Mouse (Mus musculus) c-Kit-positive CD71-negative TER-119-negative erythroid progenitor cells, embryonic 14.5 days (primary cell): ENCODE results near the gene Ppfia2.

Experiments used
- DNase-seq: peaks from one replicate; pipeline ENCODE4 v3.0.0-alpha.2; 2013; ENCODE audit warnings: low read depth

Ppfia2 gene

DNA sequence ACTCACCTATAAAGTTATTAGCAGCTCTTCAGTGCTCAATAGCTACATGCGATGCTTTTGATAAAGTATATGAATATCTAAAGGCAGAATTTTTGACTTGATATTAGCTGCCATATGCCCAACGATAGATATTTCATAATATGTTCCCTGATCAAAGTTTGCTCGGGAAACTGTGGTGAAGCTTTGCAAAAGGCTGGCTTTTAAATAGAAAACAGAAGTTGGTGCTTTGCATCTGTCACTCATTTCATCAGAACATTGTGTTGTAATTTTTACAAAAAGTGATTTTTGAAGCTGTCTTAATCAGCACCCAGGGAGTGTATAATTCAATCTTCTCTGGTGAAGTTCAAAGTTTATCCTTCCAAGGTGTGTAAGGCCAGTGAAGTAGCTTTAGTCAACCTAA is 195.1 kb downstream of the Ppfia2 start:
- no peak for DNase-seq

- no peak for DNase-seq
These were observed 200.0 kb downstream of the Ppfia2 start for GRCm38 (mm10) chr10:106670170-106670569.

DNA sequence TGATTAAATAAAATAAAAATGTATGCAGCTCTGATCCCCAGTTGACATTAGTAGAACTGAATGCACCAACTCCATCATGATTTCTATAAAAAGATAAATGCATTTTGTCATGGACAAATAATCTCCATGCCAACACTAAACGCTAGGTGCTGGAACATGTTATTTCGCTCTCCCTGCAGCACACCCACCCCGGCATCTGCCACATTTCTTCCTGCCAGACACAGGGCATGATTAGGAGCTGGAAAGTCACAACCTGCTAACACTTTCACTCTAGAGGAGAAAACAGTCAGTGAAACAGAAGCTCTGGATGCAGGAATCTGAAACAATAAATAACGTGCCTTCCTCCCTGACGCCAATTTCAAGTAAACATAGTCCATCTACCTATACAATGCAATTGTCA is 211.3 kb downstream of the Ppfia2 start:
- no peak for DNase-seq

DNA sequence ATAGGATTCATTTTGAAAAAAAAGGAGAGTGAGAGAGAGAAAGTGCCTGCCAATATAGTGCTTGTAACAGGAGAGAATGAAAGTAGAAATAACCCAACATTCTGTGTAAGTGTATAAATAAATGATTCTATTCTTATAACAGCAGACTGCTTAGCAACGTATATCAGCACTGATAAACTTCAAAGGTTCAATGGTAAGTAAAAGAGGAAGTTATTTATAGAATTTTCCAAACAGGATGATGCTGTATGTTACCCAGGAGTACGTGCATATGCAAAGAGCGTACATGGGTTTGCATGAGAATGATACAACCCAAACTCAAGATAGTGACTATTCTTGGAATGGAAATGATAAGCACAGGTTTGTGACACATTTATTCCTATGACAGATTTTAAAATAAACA is 215.4 kb downstream of the Ppfia2 start:
- no peak for DNase-seq

DNA sequence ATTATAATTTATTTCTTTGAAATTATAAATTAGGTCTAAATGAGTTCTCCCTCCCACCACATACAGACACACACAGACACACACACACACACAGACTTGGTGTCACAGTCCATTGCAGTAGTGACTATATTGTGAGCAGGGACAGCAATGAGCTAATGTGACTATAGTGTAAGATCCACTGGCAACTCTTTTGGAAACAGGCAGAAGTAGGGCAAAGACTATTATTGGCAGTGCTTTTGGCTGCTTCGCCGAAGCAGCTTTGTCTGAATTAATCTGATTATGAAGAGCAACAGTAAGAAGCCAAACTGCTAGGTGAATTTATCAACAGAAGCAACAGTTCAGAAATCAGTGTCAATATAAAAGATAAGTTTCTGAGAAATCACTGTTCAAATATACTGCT is 249.8 kb downstream of the Ppfia2 start:
- no peak for DNase-seq

DNA sequence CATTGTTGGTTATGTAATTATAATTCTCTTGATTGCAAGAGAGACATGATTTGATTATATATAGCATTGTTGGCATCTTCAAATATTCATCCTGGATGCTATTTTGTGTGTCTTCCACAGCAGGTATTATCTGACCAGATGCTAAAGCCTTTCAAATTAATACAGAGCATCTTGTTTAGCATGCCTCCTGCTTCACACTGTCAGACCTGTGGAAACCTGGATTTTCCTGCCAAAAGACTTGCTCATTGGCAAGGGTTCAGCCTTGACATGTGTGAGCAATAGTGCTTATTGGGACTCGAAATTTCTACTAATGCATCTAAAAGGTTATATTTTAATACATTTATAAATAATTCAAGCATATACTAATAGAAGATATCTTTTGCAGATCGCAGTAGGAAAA is 262.1 kb downstream of the Ppfia2 start:
- DNase-seq, result no peak

DNA sequence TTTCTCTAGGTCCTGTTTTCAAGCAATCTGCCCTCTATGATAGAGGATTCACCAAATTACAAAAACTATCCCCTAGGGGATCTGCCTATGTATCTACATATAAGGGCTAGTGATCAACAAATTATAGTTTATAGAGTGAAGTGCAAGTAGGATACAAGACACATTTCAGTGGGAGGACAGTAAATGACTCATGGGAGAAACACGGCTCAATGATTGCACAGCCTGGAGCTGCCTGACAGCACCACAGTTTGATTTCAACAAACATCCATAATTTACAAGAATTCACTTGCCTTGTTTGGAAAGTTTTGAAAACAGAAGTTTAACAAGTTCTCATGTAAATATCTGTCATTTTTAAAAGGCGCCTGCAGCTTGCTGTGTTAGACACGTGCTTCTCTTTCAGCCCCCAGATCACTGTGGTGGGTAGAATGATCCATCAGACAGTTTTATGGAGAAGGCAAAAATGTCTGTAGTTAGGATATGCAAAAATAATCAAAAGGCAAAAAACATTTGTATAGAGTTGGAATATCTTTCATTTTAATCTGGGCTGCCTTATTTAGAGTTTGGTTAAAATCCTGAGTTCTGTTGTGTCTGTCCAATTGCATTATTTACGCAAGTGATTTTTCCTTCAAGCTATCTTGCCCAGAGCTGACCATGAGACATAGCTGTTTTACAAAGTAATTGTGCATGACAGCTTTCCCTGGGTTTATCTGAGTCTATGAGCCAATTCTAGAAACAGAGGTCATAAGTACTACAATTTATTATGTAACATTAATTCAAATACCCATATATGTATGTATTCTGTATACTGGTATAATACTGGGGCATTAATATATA is 266.3 kb downstream of the Ppfia2 start:
- no peak for DNase-seq

GRCm38 (mm10) chr10:106738190-106738589 is 268.1 kb downstream of the Ppfia2 start:
- no peak for DNase-seq

DNA sequence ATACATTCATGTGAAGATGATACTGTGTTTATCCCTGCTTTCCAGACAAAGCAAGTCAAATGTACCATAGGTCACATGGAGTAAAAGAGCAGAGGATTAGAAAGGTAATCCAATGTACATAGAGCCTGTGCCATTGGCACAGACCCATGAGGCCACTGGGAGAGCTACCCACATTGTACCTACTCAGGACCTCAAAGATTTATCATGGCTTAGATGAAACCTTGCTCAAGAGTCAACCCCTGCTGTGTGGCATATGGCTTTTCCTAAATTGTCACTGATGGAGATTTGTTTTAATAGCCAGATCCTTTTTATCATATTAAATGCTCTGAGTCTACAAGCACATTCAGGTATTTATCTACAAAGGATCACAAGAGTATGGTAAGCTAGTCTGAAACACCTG is 274.8 kb downstream of the Ppfia2 start:
- DNase-seq, result no peak

- DNase-seq, result no peak
These were observed 290.9 kb downstream of the Ppfia2 start for GRCm38 (mm10) chr10:106761061-106761460.

DNA sequence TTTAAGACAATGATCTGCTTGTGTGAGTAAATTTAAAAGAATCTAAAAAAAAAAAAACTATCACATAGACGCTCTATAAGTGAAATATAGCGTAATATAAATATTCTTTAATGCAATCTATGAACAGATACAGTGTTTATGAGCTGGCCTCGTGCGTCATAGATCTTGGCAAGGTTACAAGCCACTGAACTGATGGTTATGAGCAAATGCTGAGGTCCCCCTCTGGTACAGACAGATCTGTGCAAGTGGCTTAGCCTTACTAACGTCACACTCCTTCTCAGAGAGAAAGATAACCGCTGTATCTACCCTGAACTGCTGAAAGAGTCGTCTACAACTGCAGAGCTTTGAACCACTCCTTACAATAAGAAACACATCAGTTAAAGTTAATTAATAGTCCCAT is 293.6 kb downstream of the Ppfia2 start:
- no peak for DNase-seq

DNA sequence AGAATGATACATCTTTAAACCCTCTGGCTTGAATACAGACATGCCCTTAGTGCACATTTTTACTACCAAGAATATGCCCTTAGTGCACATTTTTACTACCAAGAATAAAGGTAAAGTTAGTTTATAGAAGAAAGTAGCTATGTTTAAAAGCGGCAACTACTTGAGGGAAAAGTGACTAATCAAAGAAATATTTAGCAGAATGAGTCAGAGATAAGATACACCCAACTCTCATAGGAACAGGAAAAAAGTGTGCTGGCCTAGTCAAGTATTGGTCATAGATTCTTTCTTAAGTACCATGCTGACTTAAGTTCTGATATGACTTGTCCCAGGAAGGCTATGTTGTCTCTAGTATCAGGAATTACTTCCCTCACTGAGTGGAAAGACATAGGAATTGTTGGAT is 305.4 kb downstream of the Ppfia2 start:
- no peak for DNase-seq

- no peak for DNase-seq
These were observed 345.3 kb downstream of the Ppfia2 start for GRCm38 (mm10) chr10:106815447-106815846.

DNA sequence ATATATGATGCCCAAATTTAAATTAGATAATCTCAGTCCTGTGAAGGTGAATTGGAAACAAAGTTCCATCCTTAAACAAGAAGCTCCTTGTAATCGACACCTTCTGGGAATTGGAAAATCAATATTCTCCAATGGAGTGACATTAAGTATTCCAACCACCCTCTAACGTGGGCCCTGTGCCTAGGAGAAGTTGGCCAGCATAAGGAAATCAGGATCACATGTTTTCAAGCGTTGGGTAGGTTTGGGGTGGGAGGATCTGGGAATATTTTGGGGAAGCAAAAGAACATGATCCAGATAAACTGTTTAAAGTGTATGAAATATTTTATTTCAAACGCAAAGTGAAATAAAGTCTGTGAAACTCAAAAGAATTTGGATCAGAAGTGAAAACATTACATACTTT is 348.2 kb downstream of the Ppfia2 start:
- DNase-seq, result no peak

GRCm38 (mm10) chr10:106824215-106824614 is 354.1 kb downstream of the Ppfia2 start:
- no peak for DNase-seq

- DNase-seq, result no peak
These were observed 368.3 kb downstream of the Ppfia2 start for GRCm38 (mm10) chr10:106838476-106838875.

- DNase-seq, result no peak
These were observed 388.0 kb downstream of the Ppfia2 start for GRCm38 (mm10) chr10:106858106-106858505.

DNA sequence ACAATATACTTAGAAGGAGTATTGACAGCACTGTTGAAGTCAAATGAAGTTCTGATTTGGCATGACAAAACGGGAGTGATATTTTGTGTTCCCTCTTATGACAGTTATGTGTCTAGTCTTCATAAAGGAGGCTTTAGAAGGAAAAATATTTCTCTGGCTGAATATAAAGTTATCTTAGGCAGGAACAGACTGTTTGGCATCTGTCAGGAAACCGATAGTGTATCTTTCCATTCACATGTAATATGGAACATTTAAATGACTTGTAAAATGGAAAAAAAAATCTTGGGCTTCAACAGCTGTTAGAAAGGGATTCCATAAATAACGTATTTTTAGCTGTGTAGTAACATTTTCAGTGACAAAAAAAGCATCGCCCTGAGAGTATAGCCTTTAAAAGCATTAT is 400.1 kb downstream of the Ppfia2 start:
- DNase-seq, result no peak

DNA sequence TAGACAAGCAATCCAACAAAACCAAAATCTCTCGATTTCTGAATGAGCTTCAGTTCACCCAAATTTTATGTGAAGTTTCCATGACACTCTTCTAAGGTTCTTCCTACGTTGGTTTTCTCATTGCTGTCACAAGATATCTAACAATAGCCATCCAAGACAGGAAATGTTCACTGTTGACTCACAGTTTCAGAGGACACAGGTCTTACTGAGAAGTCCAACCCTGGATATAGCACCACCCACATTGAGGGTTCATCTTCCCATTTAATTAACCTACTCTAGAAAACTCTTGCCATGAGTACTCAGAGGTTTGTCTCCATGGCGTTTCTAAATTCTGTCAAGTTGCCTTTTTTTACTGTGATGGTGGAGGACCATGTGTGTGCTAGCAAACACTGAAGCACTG is 401.7 kb downstream of the Ppfia2 start:
- DNase-seq, result no peak

DNA sequence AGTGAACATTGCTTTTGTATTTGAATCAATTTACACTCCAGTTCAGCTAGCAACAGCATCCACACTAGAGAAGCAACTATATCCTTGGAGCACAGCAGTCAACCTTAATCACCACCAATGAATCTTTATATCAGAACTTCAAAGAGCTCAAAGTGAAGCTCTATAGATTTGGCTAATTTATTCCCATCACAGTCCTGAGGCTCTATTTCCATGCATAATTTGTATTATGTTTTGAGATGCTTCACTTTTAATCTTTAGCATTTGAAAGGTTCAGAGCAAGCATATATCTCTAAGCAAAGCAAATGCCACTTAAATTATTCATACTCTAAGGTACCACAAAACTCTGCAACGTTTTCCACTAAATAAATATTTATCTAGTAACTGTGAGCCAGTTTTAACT is 402.6 kb downstream of the Ppfia2 start:
- no peak for DNase-seq

DNA sequence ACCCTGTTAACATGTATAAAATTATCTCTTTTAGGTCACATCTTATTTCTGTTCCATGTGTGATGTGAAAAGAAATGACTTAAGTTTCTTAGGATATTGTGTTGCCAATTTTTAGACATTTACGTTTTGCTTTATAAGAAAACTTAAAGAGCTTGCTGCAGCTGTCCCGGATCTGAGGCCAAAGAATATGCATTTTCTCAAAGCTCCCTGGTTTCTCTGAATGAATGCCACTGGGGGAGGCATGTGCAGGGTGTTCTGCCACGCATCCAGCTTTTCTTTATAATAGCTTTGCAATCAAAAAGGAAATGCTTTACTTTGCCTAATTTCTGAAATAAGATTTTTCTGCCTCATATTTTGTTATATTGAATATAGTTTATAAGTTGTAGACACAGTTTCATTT is 411.2 kb downstream of the Ppfia2 start:
- DNase-seq, result no peak

DNA sequence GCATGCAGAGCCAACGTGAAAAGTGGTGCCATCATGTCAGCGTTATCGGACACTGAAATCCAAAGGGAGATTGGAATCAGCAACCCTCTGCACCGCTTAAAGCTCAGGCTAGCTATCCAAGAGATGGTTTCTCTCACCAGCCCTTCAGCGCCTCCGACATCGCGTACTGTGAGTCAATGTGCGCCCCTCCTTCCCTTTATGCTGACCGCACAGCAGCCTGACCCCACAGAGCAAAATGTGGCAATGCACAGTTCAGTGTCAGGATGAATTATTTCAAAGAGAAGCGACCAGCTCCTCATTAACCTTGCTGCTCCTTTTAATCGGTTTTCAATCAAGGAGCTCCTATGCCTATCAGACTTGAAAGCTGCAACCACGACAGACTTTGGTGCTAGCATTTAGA is 426.2 kb downstream of the Ppfia2 start:
- DNase-seq, result no peak

- DNase-seq, result no peak
These were observed 440.0 kb downstream of the Ppfia2 start for GRCm38 (mm10) chr10:106910108-106910507.

- DNase-seq, result no peak
These were observed 442.9 kb downstream of the Ppfia2 start for GRCm38 (mm10) chr10:106913032-106913431.
